Mouse (Mus musculus): Measurements from ENCODE around the gene Mphosph6.

Mphosph6 gene

GRCm38 (mm10) chr8:117768971-117769370, 32.8 kb downstream of the Mphosph6 start:
- no peak for DNase-seq (ENCODE audit: low spot score)

DNA sequence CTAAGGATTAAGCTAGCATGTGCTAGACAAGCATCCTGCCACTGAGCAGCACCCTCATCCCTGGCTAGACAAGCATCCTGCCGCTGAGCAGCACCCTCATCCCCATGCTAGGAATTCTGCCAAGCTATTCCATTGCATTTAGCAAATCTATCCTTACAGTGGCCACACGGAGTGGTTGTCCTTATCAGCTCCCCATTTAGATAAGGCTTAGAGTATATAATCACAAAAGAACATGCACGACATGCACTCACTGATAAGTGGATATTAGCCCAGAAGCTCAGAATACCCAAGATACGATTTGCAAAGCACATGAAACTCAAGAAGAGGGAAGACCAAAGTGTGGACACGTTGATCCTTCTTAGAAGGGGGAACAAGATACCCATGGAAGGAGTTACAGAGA, 35.8 kb downstream of the Mphosph6 start:
- DNase-seq (ENCODE audit: low spot score) = no peak

- no peak for DNase-seq (ENCODE audit: low spot score)
Measured at GRCm38 (mm10) chr8:117764625-117765024, 37.1 kb downstream of the Mphosph6 start.

- no peak for DNase-seq (ENCODE audit: low spot score)
Measured at GRCm38 (mm10) chr8:117762776-117763175, 39.0 kb downstream of the Mphosph6 start.

- DNase-seq (ENCODE audit: low spot score) = no peak
Measured at GRCm38 (mm10) chr8:117757900-117758299, 43.8 kb downstream of the Mphosph6 start.

GRCm38 (mm10) chr8:117749436-117749835, 52.3 kb downstream of the Mphosph6 start:
- DNase-seq (ENCODE audit: low spot score) = no peak

DNA sequence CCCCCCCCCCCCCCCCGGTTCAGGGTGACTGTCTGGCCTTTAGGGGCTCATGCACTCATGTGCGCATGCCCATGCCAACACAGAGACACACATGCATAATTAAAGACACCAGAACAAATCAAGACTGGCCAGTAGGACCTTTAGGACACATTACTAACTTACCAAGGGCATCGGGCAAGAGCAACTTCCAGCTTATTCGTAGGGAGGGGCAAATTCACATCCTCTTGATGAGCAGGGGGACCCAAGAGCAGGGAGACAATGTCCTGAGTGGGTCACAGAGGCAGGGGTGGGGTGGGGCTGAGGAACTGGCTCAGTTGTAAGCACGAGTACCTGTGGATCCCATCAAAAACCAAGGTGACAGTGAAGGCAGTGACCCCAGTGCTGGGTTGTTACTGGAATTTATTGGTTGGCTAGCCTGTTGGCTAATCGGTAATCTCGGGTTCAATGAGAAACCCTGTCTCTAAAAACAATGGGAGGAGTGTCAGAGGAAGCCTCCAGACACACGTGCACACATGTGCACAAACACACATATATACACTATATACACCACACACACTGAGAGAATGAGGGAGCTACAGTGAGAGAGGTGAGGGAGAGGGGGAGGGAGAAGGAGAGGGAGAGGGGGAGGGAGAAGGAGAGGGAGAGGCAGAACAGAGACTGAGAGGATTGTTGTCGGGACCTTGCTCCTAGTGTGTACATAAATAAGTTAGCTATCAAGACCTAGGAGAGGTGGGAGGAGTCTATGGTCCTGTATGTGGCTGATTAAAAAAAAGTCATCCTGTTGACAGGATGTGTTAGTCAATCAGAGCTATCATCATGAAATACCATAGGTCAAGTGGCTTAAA, 53.6 kb downstream of the Mphosph6 start:
- no peak for DNase-seq (ENCODE audit: low spot score)

GRCm38 (mm10) chr8:117747428-117747827, 54.3 kb downstream of the Mphosph6 start:
- no peak for DNase-seq (ENCODE audit: low spot score)

- no peak for DNase-seq (ENCODE audit: low spot score)
Measured at GRCm38 (mm10) chr8:117746651-117747050, 55.1 kb downstream of the Mphosph6 start.

- DNase-seq (ENCODE audit: low spot score) = no peak
Measured at GRCm38 (mm10) chr8:117742431-117743012, 59.2 kb downstream of the Mphosph6 start.

Data from ovary, postnatal 14 days (tissue).